Mouse (Mus musculus): ENCODE data around the gene Gpc6. TPM values are rescaled to one million over a fixed set of nuclear protein-coding genes. Genes with fewer than 3 reads are reported as not detected.

Gene Gpc6
- polyA plus RNA-seq, 1 experiment from 2014 or later = 14.5 TPM

DNA sequence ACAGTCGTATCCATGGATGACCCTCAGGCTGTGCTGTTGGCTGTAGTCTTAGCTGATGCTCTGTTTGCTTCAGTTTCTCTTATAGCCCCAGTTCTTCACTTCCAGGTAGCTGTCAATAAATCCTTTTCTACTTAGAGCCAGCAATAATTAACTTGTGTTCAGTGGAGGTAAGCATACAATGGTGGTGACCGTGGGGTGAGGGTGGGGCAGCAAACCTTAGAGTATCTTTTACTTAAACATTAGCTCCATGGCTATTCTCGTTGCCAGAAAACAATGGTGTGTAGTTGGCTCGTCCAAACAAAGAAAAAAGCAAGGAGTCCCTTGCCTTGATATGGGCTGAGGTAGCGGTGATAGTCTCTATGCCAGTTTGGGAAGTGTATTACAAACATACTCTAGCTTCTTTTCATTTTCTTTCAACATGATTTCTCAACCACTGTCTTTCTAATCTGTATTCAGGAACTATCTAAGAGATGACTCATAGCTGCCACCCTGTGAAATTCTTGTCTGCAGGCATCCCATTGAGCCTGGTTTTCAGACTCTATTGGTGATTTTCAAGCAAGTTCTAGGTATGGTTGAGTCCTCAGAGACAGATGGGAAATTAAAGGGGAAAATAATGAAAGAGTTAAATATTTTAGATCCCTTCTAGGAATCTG, 22.9 kb downstream of the Gpc6 start:
- Histone ChIP-seq H3K4me1 (ENCODE audit: control insufficient read depth in 2 of 2, insufficient read depth in 2 of 2, low read length in 2 of 2) (no peaks in the 10 kb centered on the region), H3K36me3 (ENCODE audit: control insufficient read depth, insufficient read depth, low read length) (no peaks in the 10 kb centered on the region), H3K27ac (replicated peaks in 1 of 2; ENCODE audit: control insufficient read depth in 1 of 2, insufficient read depth in 1 of 2, low read depth in 2 of 2, low read length in 2 of 2) (no peak overlapping the region), H3K9me3 (ENCODE audit: control insufficient read depth, low read length) (0 out of 2 replicates have a peak, but pooled peaks cover 3% of the 10 kb centered on the region), H3K9ac (ENCODE audit: low read length) (no peak overlapping the region), H3K27me3 (ENCODE audit: control insufficient read depth, insufficient read depth, low read length) (no peaks in the 10 kb centered on the region), H3K4me2 (ENCODE audit: low read length) (no peak overlapping the region), H3K4me3 (ENCODE audit: control insufficient read depth in 1 of 2, insufficient read depth in 1 of 2, low read depth in 1 of 2, low read length in 2 of 2) (no peak overlapping the region)
- no peak for ATAC-seq (ENCODE audit: insufficient number of reproducible peaks, insufficient read depth, low FRiP score, low read depth)
- WGBS = 80% methylated on average over 5 of the region's 5 CpGs

DNA sequence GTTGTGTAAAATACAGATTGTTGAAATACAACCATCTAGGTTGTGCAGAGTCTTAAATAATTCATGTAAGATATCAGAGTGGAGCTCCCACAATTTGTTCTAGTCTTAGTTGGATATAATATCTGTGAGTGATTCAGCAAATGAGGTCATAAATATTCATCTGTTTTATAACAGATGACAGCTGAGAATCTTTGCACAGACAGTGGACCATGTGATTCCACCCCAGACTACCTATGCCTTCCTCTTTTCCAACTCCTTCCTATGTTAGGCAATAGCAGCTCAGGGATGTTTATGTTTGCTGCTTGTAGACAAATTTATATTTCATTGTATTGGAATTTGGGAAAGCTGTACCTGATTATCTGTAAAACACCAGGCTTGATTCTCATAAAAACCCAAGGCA, 32.0 kb downstream of the Gpc6 start:
- H3K4me2 ChIP-seq (ENCODE audit: low read length) = no peak overlapping the region
- no peak overlapping the region for H3K27ac ChIP-seq (replicated peaks in 1 of 2; ENCODE audit: control insufficient read depth in 1 of 2, insufficient read depth in 1 of 2, low read depth in 2 of 2, low read length in 2 of 2)
- no peaks in the 10 kb centered on the region for H3K27me3 ChIP-seq (ENCODE audit: control insufficient read depth, insufficient read depth, low read length)
- no peaks in the 10 kb centered on the region for H3K36me3 ChIP-seq (ENCODE audit: control insufficient read depth, insufficient read depth, low read length)
- H3K4me3 ChIP-seq (ENCODE audit: control insufficient read depth in 1 of 2, insufficient read depth in 1 of 2, low read depth in 1 of 2, low read length in 2 of 2) = no peak overlapping the region
- no peak overlapping the region for H3K9ac ChIP-seq (ENCODE audit: low read length)
- H3K9me3 ChIP-seq (ENCODE audit: control insufficient read depth, low read length) = no peaks in the 10 kb centered on the region
- H3K4me1 ChIP-seq (ENCODE audit: control insufficient read depth in 2 of 2, insufficient read depth in 2 of 2, low read length in 2 of 2) = no peaks in the 10 kb centered on the region
- ATAC-seq (ENCODE audit: insufficient number of reproducible peaks, insufficient read depth, low FRiP score, low read depth) = no peak

DNA sequence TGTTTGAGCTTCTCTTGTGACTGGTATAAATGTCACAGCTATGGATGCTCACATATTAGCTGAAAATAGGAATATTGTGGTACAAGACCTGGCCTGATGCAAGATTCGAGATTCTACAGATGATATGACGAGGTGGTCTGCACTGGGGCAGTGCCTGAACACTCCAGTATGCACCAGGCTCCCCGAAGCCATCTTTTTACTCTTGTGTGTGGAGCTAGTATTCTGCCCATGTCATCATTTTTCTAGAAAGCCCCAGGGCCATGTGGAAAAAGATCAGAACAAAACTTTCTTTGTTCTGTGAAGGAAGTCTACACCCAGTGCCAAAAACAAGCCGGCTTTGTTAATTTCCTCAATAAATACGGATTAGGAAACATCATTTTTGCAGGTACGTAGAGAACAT, 39.7 kb downstream of the Gpc6 start:
- no peak for ATAC-seq (ENCODE audit: insufficient number of reproducible peaks, insufficient read depth, low FRiP score, low read depth)
- WGBS = 81% methylated on average over 6 of the region's 6 CpGs
- H3K4me2 ChIP-seq (ENCODE audit: low read length) = no peak overlapping the region
- H3K4me3 ChIP-seq (ENCODE audit: control insufficient read depth in 1 of 2, insufficient read depth in 1 of 2, low read depth in 1 of 2, low read length in 2 of 2) = no peak overlapping the region
- H3K27ac ChIP-seq (replicated peaks in 1 of 2; ENCODE audit: control insufficient read depth in 1 of 2, insufficient read depth in 1 of 2, low read depth in 2 of 2, low read length in 2 of 2) = no peak overlapping the region
- H3K9ac ChIP-seq (ENCODE audit: low read length) = no peak overlapping the region
- no peaks in the 10 kb centered on the region for H3K36me3 ChIP-seq (ENCODE audit: control insufficient read depth, insufficient read depth, low read length)
- H3K4me1 ChIP-seq (ENCODE audit: control insufficient read depth in 2 of 2, insufficient read depth in 2 of 2, low read length in 2 of 2) = no peaks in the 10 kb centered on the region
- no peaks in the 10 kb centered on the region for H3K27me3 ChIP-seq (ENCODE audit: control insufficient read depth, insufficient read depth, low read length)
- no peaks in the 10 kb centered on the region for H3K9me3 ChIP-seq (ENCODE audit: control insufficient read depth, low read length)

DNA sequence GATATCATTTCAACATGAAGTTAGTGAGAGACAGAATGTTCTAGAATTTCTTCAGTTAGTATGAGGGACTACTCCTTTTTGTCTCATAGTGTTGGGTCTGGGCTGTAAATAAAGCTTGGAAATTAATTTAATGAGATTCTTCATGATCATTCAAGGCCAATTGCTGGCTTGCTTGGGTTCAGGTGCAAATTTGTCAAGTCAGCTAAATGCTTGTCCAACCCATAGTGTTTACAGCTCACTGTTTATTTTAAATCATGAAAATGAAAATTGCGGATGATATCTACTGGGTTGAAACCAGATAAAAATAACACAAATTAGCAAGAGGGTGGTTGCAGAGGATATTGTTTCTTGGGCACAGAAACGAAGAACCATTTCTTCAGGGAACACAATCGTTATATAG, 49.6 kb downstream of the Gpc6 start:
- H3K4me1 ChIP-seq (ENCODE audit: control insufficient read depth in 2 of 2, insufficient read depth in 2 of 2, low read length in 2 of 2) = no peaks in the 10 kb centered on the region; a peak in 1 of 4 replicates
- ATAC-seq (ENCODE audit: insufficient number of reproducible peaks, insufficient read depth, low FRiP score, low read depth) = no peak
- H3K9ac ChIP-seq (ENCODE audit: low read length) = no peak overlapping the region
- H3K27me3 ChIP-seq (ENCODE audit: control insufficient read depth, insufficient read depth, low read length) = no peaks in the 10 kb centered on the region
- no peaks in the 10 kb centered on the region for H3K36me3 ChIP-seq (ENCODE audit: control insufficient read depth, insufficient read depth, low read length)
- H3K4me2 ChIP-seq (ENCODE audit: low read length) = no peak overlapping the region
- WGBS = 84% methylated on average over 3 of the region's 3 CpGs
- H3K27ac ChIP-seq (replicated peaks in 1 of 2; ENCODE audit: control insufficient read depth in 1 of 2, insufficient read depth in 1 of 2, low read depth in 2 of 2, low read length in 2 of 2) = no peak overlapping the region
- H3K9me3 ChIP-seq (ENCODE audit: control insufficient read depth, low read length) = no peaks in the 10 kb centered on the region
- H3K4me3 ChIP-seq (ENCODE audit: control insufficient read depth in 1 of 2, insufficient read depth in 1 of 2, low read depth in 1 of 2, low read length in 2 of 2) = no peak overlapping the region

DNA sequence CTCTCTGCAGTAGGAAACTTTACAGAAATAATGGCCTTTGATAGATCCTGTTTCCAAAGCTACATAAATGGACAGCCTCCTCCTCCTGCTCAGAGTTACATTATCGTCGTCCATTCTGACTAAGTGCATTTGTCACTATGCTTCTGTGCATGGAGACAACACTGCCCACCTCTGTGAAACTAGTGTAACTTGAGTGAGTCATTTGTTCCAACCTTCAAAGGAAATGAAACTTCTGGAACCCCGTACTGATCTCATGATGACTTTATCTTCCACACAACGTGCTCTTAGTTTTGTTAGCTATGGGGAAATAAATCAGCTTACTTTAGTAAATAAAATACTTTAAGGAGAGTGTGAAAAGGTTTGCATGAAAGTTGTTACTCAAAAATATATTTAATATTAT, 50.1 kb downstream of the Gpc6 start:
- Histone ChIP-seq H3K27me3 (ENCODE audit: control insufficient read depth, insufficient read depth, low read length) (no peaks in the 10 kb centered on the region), H3K36me3 (ENCODE audit: control insufficient read depth, insufficient read depth, low read length) (no peaks in the 10 kb centered on the region), H3K4me2 (ENCODE audit: low read length) (no peak overlapping the region), H3K4me1 (ENCODE audit: control insufficient read depth in 2 of 2, insufficient read depth in 2 of 2, low read length in 2 of 2) (no peaks in the 10 kb centered on the region; a peak in 1 of 4 replicates), H3K4me3 (ENCODE audit: control insufficient read depth in 1 of 2, insufficient read depth in 1 of 2, low read depth in 1 of 2, low read length in 2 of 2) (no peak overlapping the region), H3K9me3 (ENCODE audit: control insufficient read depth, low read length) (no peaks in the 10 kb centered on the region), H3K9ac (ENCODE audit: low read length) (no peak overlapping the region), H3K27ac (replicated peaks in 1 of 2; ENCODE audit: control insufficient read depth in 1 of 2, insufficient read depth in 1 of 2, low read depth in 2 of 2, low read length in 2 of 2) (no peak overlapping the region)
- WGBS = 46% methylated on average over 4 of the region's 4 CpGs
- ATAC-seq (ENCODE audit: insufficient number of reproducible peaks, insufficient read depth, low FRiP score, low read depth) = no peak

DNA sequence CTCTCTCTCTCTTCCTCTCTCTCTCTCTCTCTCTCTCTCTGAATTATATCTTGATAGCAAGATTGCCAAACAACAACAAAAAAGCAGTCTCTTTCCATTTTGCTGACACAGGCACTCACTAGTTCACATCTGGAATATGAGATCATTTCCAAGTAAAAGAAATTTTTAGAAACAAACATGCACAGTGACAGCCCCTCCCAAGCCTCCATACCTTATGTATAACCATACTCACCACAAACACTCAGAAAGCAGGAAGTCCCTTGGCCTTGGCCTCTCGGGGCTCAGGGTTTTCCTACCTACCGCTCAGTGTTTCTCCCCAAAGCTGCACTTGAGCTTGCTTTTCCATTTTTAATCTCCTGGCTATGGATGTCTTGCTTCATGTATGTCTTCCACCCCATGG, 52.1 kb downstream of the Gpc6 start:
- WGBS = 76% methylated on average over 2 of the region's 2 CpGs
- Histone ChIP-seq H3K9me3 (ENCODE audit: control insufficient read depth, low read length) (no peaks in the 10 kb centered on the region), H3K27me3 (ENCODE audit: control insufficient read depth, insufficient read depth, low read length) (no peaks in the 10 kb centered on the region), H3K27ac (replicated peaks in 1 of 2; ENCODE audit: control insufficient read depth in 1 of 2, insufficient read depth in 1 of 2, low read depth in 2 of 2, low read length in 2 of 2) (no peak overlapping the region), H3K36me3 (ENCODE audit: control insufficient read depth, insufficient read depth, low read length) (no peaks in the 10 kb centered on the region), H3K4me1 (ENCODE audit: control insufficient read depth in 2 of 2, insufficient read depth in 2 of 2, low read length in 2 of 2) (no peaks in the 10 kb centered on the region; a peak in 1 of 4 replicates), H3K9ac (ENCODE audit: low read length) (no peak overlapping the region), H3K4me2 (ENCODE audit: low read length) (no peak overlapping the region), H3K4me3 (ENCODE audit: control insufficient read depth in 1 of 2, insufficient read depth in 1 of 2, low read depth in 1 of 2, low read length in 2 of 2) (no peak overlapping the region)
- ATAC-seq (ENCODE audit: insufficient number of reproducible peaks, insufficient read depth, low FRiP score, low read depth) = no peak

DNA sequence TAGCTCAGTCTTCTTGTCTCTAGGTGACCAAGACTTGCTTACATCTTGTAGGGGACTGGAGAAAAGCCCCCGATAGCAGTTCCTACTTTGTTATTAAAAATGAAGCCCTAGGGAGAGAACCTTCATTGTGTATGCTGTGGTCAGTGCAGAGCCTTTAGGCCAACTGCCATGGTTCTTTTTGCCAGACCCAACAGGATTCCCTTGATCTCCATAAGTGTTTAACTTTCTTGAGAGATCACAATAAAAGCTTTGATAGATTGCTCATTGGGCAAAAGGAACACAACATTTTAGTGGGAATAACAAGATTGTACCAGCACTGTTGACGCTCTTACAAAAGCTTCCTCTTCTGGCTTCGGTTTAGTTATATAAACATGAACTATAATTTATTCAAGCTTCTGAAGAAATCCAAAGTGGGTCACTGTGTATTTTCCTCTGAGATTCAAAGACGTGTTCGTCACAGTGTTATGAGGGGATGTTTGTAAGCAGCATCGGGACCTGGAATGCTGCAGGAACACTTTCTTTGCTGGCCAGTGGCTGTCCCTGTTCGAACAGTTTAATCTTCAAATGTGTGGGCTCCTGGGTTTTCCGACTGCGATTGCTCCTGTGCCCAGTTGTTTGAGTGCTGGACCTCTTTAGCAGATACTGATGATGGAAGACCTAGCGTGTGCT, 54.7 kb downstream of the Gpc6 start:
- Histone ChIP-seq H3K27me3 (ENCODE audit: control insufficient read depth, insufficient read depth, low read length) (no peaks in the 10 kb centered on the region), H3K36me3 (ENCODE audit: control insufficient read depth, insufficient read depth, low read length) (no peaks in the 10 kb centered on the region), H3K27ac (replicated peaks in 1 of 2; ENCODE audit: control insufficient read depth in 1 of 2, insufficient read depth in 1 of 2, low read depth in 2 of 2, low read length in 2 of 2) (no peak overlapping the region), H3K4me1 (ENCODE audit: control insufficient read depth in 2 of 2, insufficient read depth in 2 of 2, low read length in 2 of 2) (no peaks in the 10 kb centered on the region; a peak in 1 of 4 replicates), H3K9ac (ENCODE audit: low read length) (no peak overlapping the region), H3K4me2 (ENCODE audit: low read length) (no peak overlapping the region), H3K4me3 (ENCODE audit: control insufficient read depth in 1 of 2, insufficient read depth in 1 of 2, low read depth in 1 of 2, low read length in 2 of 2) (no peak overlapping the region), H3K9me3 (ENCODE audit: control insufficient read depth, low read length) (no peaks in the 10 kb centered on the region)
- 82% methylated on average over 10 of the region's 10 CpGs for WGBS
- ATAC-seq (ENCODE audit: insufficient number of reproducible peaks, insufficient read depth, low FRiP score, low read depth) = no peak

DNA sequence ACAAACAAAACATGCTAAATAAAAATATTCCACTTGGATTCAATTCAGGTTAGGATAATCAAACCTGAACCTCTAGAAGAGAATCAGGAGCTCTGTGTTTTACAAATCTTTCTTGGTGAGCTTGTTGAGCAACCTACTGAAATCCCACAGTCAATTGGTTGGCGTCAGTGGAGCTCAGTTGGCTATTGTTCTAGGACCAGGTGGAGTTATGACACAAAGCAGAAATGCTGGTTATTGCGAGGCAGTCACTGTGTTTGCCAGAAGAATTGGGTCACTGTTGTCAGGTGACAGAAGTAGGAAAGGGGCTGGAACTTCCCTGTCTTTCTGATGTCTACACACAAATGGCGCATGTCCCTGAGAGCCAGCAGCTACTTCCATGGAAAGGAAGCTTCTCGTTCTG, 56.6 kb downstream of the Gpc6 start:
- no peak for ATAC-seq (ENCODE audit: insufficient number of reproducible peaks, insufficient read depth, low FRiP score, low read depth)
- no peak overlapping the region for H3K9ac ChIP-seq (ENCODE audit: low read length)
- H3K4me2 ChIP-seq (ENCODE audit: low read length) = no peak overlapping the region
- H3K27me3 ChIP-seq (ENCODE audit: control insufficient read depth, insufficient read depth, low read length) = no peaks in the 10 kb centered on the region
- no peak overlapping the region for H3K27ac ChIP-seq (replicated peaks in 1 of 2; ENCODE audit: control insufficient read depth in 1 of 2, insufficient read depth in 1 of 2, low read depth in 2 of 2, low read length in 2 of 2)
- no peaks in the 10 kb centered on the region for H3K36me3 ChIP-seq (ENCODE audit: control insufficient read depth, insufficient read depth, low read length)
- no peaks in the 10 kb centered on the region for H3K9me3 ChIP-seq (ENCODE audit: control insufficient read depth, low read length)
- no peaks in the 10 kb centered on the region for H3K4me1 ChIP-seq (ENCODE audit: control insufficient read depth in 2 of 2, insufficient read depth in 2 of 2, low read length in 2 of 2)
- 82% methylated on average over 4 of the region's 4 CpGs for WGBS
- no peak overlapping the region for H3K4me3 ChIP-seq (ENCODE audit: control insufficient read depth in 1 of 2, insufficient read depth in 1 of 2, low read depth in 1 of 2, low read length in 2 of 2)

All from heart, embryonic 14.5 days (tissue).